Mouse (Mus musculus) limb, embryonic 10.5 days (tissue): ENCODE data around the gene Dmac2. TPM values are rescaled to one million over a fixed set of nuclear protein-coding genes. Genes with fewer than 3 reads are reported as not detected.
A peak's percentile ranks its signal among the peaks of the same experiment; 100 is the strongest.

Experiments
- DNase-seq: peaks from one replicate; pipeline ENCODE4 v3.0.0-alpha.2; 2017; ENCODE audit warnings: low spot score
- H3K27ac ChIP-seq: fragments of 300-500 bp; sonication (generic); 2 replicates; pipeline ENCODE4 v1.5.1; 2016; ENCODE audit warnings: mild to moderate bottlenecking
- H3K27me3 ChIP-seq: fragments of 300-500 bp; sonication (generic); 2 replicates; pipeline ENCODE4 v1.6.1; 2016; ENCODE audit warnings: low read depth, mild to moderate bottlenecking; ENCODE audit not compliant: poor library complexity, severe bottlenecking
- H3K36me3 ChIP-seq: fragments of 300-500 bp; sonication (generic); 2 replicates; pipeline ENCODE4 v1.6.1; 2016; ENCODE audit warnings: mild to moderate bottlenecking, moderate library complexity
- H3K4me1 ChIP-seq: fragments of 300-500 bp; sonication (generic); 2 replicates; pipeline ENCODE4 v1.6.1; 2016
- H3K4me3 ChIP-seq: fragments of 300-500 bp; sonication (generic); 2 replicates; pipeline ENCODE4 v1.5.1; 2016; ENCODE audit warnings: mild to moderate bottlenecking, moderate library complexity
- H3K9me3 ChIP-seq: fragments of 300-500 bp; sonication (generic); replicated peaks from 2 replicates; pipeline ENCODE4 v1.6.1; 2016; ENCODE audit warnings: mild to moderate bottlenecking
- WGBS: fragments of 180-500 bp; shearing (Covaris S2); methylation state at CpG from one replicate; pipeline ENCODE4 v1.1.7; 2016; 5-methylcytosine and 5-hydroxymethylcytosine counted together
- polyA plus RNA-seq: library from polyadenylated mRNA; unstranded; fragments of >200 nt; fragmentation: Nextera tagmentation; extraction: Ambion mirVana; gene quantifications from 2 replicates; pipeline ENCODE4 v1.2.1, GENCODE M21; 2016

The Dmac2 gene
- polyA plus RNA-seq, 1 experiment from 2014 or later, result 35.2 TPM

GRCm38 (mm10) chr7:25644631-25645030 lies 25.4 kb downstream of the Dmac2 start:
- no peak for DNase-seq
- Histone ChIP-seq H3K9me3 (no peaks in the 10 kb centered on the region), H3K4me1 (no peaks in the 10 kb centered on the region), H3K4me3 (no peak overlapping the region), H3K27ac (no peak overlapping the region), H3K36me3 (peaks cover 14% of the 10 kb centered on the region; the same call in 1 of the 2 replicates), H3K27me3 (no peaks in the 10 kb centered on the region)
- WGBS, result 88% methylated on average over 4 of the region's 4 CpGs

- Histone ChIP-seq H3K36me3 (peaks cover 14% of the 10 kb centered on the region; the same call in 1 of the 2 replicates), H3K4me3 (no peak overlapping the region), H3K27ac (no peak overlapping the region), H3K9me3 (no peaks in the 10 kb centered on the region), H3K27me3 (no peaks in the 10 kb centered on the region), H3K4me1 (no peaks in the 10 kb centered on the region)
- WGBS, result 71% methylated on average over 14 of the region's 14 CpGs
- no peak for DNase-seq
These were observed 25.9 kb downstream of the Dmac2 start for GRCm38 (mm10) chr7:25645074-25645473.

GRCm38 (mm10) chr7:25647574-25648123 lies 28.4 kb downstream of the Dmac2 start:
- no peak overlapping the region for H3K4me3 ChIP-seq
- no peaks in the 10 kb centered on the region for H3K27me3 ChIP-seq
- DNase-seq, result no peak
- no peaks in the 10 kb centered on the region for H3K9me3 ChIP-seq
- WGBS, result 46% methylated on average over 5 of the region's 5 CpGs
- no peak overlapping the region for H3K27ac ChIP-seq
- peaks cover 4% of the 10 kb centered on the region; the same call in 1 of the 2 replicates for H3K36me3 ChIP-seq
- no peaks in the 10 kb centered on the region for H3K4me1 ChIP-seq

GRCm38 (mm10) chr7:25649839-25650238 lies 30.6 kb downstream of the Dmac2 start:
- Histone ChIP-seq H3K27ac (no peak overlapping the region), H3K36me3 (peaks cover 3% of the 10 kb centered on the region; the same call in 1 of the 2 replicates), H3K27me3 (no peaks in the 10 kb centered on the region), H3K4me1 (no peaks in the 10 kb centered on the region), H3K9me3 (no peaks in the 10 kb centered on the region), H3K4me3 (no peak overlapping the region)
- no peak for DNase-seq
- WGBS, result 88% methylated on average over 5 of the region's 5 CpGs

- Histone ChIP-seq H3K27ac (no peak overlapping the region), H3K27me3 (no peaks in the 10 kb centered on the region), H3K36me3 (no peaks in the 10 kb centered on the region; the same call in 1 of the 2 replicates), H3K9me3 (no peaks in the 10 kb centered on the region), H3K4me1 (no peaks in the 10 kb centered on the region), H3K4me3 (no peak overlapping the region)
- DNase-seq, result no peak
- WGBS, result 92% methylated on average over 8 of the region's 8 CpGs
These were observed 32.1 kb downstream of the Dmac2 start for GRCm38 (mm10) chr7:25651281-25651680.

GRCm38 (mm10) chr7:25652244-25652759 lies 33.1 kb downstream of the Dmac2 start:
- H3K27me3 ChIP-seq, result no peaks in the 10 kb centered on the region
- DNase-seq, result no peak
- H3K4me1 ChIP-seq, result peaks cover 4% of the 10 kb centered on the region; the same call in 1 of the 2 replicates
- no peaks in the 10 kb centered on the region for H3K9me3 ChIP-seq
- H3K4me3 ChIP-seq, result no peak overlapping the region
- H3K27ac ChIP-seq, result no peak overlapping the region
- H3K36me3 ChIP-seq, result no peaks in the 10 kb centered on the region; the same call in 1 of the 2 replicates
- WGBS, result 94% methylated on average over 12 of the region's 12 CpGs

- Histone ChIP-seq H3K27ac (no peak overlapping the region), H3K27me3 (no peaks in the 10 kb centered on the region), H3K36me3 (peaks cover under 1% of the 10 kb centered on the region; the same call in 1 of the 2 replicates), H3K4me1 (peaks cover 21% of the 10 kb centered on the region), H3K9me3 (no peaks in the 10 kb centered on the region), H3K4me3 (no peak overlapping the region)
- no peak for DNase-seq
- WGBS, result 82% methylated on average over 11 of the region's 11 CpGs
These were observed 36.6 kb downstream of the Dmac2 start for GRCm38 (mm10) chr7:25655601-25656428.

GRCm38 (mm10) chr7:25657785-25658184 lies 38.6 kb downstream of the Dmac2 start:
- H3K4me3 ChIP-seq, result peak overlapping the region; percentile 68
- no peaks in the 10 kb centered on the region for H3K27me3 ChIP-seq
- H3K36me3 ChIP-seq, result peaks cover 20% of the 10 kb centered on the region
- peaks cover 21% of the 10 kb centered on the region for H3K4me1 ChIP-seq
- DNase-seq, result no peak
- 43% methylated on average over 10 of the region's 10 CpGs for WGBS
- no peak overlapping the region for H3K27ac ChIP-seq
- H3K9me3 ChIP-seq, result no peaks in the 10 kb centered on the region

- peak; percentile 98 for DNase-seq
- no peaks in the 10 kb centered on the region for H3K27me3 ChIP-seq
- peaks cover 21% of the 10 kb centered on the region for H3K4me1 ChIP-seq
- under 1% methylated on average over 50 of the region's 50 CpGs for WGBS
- peak within 1 kb of the TSS; percentile 95 for H3K27ac ChIP-seq
- H3K36me3 ChIP-seq, result peaks cover 30% of the 10 kb centered on the region
- peak within 1 kb of the TSS; percentile 68 for H3K4me3 ChIP-seq
- H3K9me3 ChIP-seq, result no peaks in the 10 kb centered on the region
These were observed 39.7 kb downstream of the Dmac2 start, which contains the start of the genes Bckdha and Exosc5 for GRCm38 (mm10) chr7:25658657-25659472. TSS of gene Bckdha (minus strand) at chr7:25658981. TSS of gene Exosc5 (plus strand) at chr7:25659164.

- peaks cover 83% of the 10 kb centered on the region for H3K36me3 ChIP-seq
- no peak overlapping the region for H3K4me3 ChIP-seq
- H3K27me3 ChIP-seq, result no peaks in the 10 kb centered on the region
- 92% methylated on average over 8 of the region's 8 CpGs for WGBS
- no peaks in the 10 kb centered on the region for H3K9me3 ChIP-seq
- H3K27ac ChIP-seq, result no peak overlapping the region
- DNase-seq, result no peak
- H3K4me1 ChIP-seq, result no peaks in the 10 kb centered on the region
These were observed 47.2 kb downstream of the Dmac2 start for GRCm38 (mm10) chr7:25666381-25666780.

- no peaks in the 10 kb centered on the region for H3K9me3 ChIP-seq
- DNase-seq, result no peak
- no peaks in the 10 kb centered on the region for H3K4me1 ChIP-seq
- peaks cover 14% of the 10 kb centered on the region for H3K27me3 ChIP-seq
- no peak overlapping the region for H3K27ac ChIP-seq
- H3K36me3 ChIP-seq, result peaks cover 56% of the 10 kb centered on the region
- WGBS, result 88% methylated on average over 10 of the region's 10 CpGs
- no peak overlapping the region for H3K4me3 ChIP-seq
These were observed 49.9 kb downstream of the Dmac2 start for GRCm38 (mm10) chr7:25669158-25669557.

GRCm38 (mm10) chr7:25669631-25670030 lies 50.4 kb downstream of the Dmac2 start:
- Histone ChIP-seq H3K36me3 (peaks cover 51% of the 10 kb centered on the region), H3K4me1 (peaks cover 2% of the 10 kb centered on the region), H3K27ac (no peak overlapping the region), H3K9me3 (no peaks in the 10 kb centered on the region), H3K27me3 (peaks cover 18% of the 10 kb centered on the region), H3K4me3 (no peak overlapping the region)
- WGBS, result 76% methylated on average over 9 of the region's 9 CpGs
- DNase-seq, result no peak
